Mouse (Mus musculus) c-Kit-positive CD71-negative TER-119-negative erythroid progenitor cells, embryonic 14.5 days (primary cell): ENCODE measurements at regions not wholly inside any gene's neighbourhood (a gene's known extent, or its start where the extent isn't known, plus 50 kb on each side); places are given as distances from the start of the nearest gene placed in this dataset.

Source experiments
- DNase-seq: peaks from one replicate; pipeline ENCODE4 v3.0.0-alpha.2; 2013; ENCODE audit warnings: low read depth

DNA sequence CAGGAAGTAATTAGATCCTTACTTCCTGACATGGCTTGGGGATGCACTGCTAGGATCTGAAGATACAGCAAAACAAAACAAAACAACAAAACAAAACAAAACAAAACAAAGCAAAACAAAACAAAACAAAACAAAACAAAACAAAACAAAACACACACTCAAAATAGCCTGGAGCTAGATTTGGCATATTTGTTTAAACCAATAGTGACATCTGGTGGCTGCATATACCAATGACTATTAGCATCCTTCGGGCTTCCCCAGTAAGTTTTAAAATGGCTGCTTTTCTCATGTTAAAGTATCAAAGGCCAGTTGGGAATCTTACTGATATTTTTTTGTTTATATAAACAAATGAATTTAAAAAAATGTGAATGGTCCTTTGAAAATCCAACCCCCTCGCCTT lies 52.9 kb upstream of the Ica1 start:
- peak; percentile 23 for DNase-seq

DNA sequence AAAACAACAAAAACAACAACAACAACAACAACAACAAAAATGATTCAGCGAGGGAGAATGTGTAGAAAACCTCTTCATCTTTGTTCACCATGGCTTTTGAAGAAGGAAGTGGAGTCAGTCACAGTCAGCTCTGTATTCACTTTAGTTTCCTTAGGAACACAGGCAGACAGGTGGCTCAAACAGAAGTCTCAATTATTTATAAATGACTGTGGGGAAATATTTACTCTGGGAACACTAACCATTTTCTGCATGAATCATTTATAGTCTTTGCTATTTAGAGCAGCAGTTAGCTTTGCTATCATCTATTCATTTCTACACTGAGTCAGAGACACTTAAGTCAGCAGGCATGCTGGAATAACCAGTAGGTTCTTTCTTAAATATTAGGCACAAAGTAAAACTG lies 54.6 kb upstream of the Ica1 start:
- DNase-seq, result no peak

DNA sequence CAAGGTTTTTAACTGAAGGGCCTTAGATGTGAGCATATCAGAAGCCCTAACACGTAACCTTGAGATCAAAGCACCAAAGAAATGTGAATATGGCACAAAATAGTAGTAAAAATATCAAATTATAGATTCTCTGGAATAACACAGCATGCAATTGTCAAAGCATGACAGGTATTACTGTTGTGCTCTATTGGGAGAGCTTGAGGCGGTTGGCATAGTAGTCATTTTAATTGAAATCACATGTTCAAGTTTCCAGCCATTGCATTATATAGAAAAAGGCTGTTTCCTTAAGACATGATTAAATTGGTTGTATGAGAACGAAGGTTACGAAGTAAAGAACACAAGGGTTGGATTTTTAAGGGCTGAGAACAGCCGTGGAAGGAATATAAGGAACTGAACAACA lies 75.4 kb upstream of the Ica1 start:
- DNase-seq, result no peak

DNA sequence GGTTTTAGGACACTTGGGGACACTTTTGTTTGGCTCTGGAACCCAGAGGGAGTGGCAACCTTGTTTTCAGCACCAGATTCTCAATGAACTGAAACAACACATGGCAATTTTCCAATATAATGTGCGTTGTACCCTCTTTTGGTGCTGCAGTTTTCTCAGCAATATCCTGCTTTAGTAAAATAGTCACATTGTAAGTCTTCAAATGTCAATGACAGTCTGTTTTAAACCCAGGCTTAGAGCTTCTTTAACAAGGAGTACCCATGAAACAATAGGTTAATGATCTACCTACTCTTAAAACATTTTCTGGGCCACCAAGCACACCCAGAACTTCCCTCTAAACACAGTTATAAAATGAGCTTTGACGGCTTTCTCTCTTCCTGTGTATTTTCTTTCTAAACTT lies 82.3 kb upstream of the Ica1 start:
- DNase-seq, result no peak

DNA sequence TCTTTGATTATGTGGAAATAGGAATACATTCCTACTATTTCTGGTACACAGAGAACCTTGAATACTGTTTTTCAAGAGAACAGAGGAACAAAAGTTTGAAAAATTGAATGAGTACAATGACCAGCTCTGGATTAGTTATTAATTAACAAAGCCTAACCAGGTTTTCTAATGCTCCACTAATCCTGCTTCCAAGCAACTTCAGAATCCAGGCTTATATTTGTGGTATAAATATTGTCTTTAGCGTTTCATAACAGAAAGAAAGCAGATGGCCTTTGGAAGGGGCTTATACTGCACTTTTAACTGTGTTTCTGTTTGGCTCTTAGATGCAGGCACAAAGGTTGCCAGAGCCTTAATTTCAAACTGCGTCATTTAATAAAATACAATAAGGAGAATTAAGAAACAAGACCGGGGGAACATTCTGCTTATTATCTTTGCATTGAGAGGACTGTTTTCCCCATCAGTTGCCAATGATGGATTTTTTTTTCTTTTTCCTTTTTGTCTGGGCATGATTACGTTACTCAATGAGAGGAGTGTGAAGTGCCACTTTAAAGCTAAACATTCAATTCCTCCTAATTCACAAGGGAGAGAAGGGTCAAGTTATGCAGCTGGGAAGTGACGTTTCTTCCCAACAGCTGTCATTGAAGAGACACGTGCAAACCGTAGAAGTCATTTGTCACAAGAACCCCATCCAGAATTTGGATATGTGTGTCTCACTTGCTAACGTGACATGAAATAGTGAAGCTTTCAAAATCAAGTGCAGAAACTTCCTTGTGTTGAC lies 84.2 kb upstream of the Nxph1 start:
- no peak for DNase-seq

DNA sequence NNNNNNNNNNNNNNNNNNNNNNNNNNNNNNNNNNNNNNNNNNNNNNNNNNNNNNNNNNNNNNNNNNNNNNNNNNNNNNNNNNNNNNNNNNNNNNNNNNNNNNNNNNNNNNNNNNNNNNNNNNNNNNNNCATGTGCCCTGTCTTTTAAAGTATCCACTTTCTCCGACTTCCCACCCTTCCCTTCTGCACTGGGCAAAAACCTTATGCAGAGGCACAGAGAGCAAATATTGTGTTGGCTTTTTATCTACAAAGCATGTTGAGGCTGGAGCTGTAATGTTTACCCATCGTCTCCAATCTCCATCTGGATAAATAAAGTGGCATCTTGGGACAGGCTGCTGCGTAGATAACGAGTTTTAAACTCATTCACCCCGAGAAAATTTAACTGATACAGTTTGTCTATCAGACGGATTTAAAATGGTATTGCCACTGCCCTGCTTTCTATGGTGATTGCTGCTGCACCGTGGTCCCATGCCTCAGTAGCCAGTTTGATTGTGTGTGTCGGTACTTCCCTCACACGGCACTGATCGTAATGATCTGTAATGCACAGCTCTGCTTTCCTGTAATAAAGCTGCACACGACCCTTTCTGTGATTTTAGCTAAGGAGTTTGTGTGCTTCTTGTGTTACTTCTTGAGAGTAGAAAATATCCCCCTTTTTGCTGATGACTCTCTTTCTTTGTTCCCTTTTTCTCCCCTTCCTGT lies 70.7 kb upstream of the Nxph1 start:
- DNase-seq, result no peak

DNA sequence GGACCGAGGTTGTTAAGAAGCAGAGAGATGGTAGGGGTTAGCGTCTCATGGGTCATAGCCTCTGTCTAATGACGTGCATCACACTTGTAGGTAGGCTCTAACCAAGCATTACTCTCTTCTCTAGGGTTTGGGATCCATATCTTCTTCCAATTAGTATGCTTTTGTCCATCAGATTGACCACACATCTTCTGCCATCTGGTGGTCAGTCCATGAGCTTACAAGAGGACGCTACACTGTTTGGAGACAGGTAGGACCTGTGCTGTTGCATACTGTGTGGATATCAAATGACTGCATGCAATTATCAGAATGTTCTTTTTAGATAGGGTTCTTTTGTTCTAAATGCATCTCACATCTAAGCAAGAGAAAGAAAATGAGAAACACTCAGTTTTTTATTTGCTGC lies 54.6 kb upstream of the Nxph1 start:
- no peak for DNase-seq

DNA sequence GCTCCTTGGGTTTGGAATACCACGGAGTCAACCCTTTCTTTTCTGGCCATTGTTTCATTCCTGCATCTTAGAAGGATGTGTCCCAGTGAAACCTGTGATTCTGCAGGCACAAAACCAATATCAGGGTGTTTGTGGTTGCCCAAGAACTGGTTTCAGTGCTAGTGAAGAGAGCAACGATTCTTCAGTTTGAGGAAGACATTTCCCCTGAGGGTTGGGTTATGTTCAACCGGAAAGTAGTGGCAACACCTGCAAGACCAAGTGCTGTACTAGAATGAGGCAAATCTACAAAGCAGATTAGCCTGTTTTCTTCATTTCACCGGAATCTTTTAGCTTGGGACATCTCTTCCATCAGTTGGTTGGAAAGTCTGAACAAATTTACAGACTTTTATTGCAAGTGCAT lies 52.1 kb upstream of the Nxph1 start:
- DNase-seq, result no peak

DNA sequence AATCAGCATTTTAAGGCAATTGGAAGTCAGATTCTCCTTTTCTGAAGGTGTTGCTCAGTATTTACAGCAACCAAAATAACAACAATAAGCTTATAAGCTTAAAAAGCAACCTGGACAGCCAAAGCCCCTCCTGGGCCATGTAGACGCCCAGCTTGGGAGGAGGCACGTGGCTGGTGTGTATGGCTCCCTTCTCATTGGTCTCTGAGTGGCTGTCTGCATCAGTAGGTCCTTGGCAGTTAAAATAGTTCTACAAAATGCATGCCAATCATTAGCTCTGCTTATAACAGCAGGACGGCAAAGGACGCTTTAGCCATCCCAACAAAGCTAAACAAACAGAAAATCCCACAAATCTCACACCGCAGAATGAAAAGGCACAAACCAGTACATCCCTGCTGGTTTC lies 51.4 kb upstream of the Nxph1 start:
- DNase-seq, result no peak

DNA sequence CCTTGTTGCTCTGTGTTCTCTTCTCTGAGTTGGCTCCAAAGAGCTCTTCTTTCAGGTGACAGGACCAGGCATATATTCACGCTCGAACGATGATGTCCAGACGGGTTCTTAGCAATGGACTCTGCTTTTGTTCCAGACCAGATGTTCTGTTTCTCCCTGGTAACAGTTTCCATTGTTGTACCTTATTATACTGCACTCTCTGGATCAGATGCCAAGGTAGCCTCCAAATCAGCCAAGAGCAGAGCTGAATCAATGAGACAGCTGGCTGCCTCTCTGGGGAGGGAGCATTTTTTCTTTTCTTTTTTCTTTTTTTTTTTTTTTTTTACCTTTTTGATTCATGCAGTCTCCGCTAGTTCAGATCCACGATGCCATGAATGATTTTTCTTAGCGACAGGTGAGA lies 50.9 kb upstream of the Nxph1 start:
- no peak for DNase-seq

DNA sequence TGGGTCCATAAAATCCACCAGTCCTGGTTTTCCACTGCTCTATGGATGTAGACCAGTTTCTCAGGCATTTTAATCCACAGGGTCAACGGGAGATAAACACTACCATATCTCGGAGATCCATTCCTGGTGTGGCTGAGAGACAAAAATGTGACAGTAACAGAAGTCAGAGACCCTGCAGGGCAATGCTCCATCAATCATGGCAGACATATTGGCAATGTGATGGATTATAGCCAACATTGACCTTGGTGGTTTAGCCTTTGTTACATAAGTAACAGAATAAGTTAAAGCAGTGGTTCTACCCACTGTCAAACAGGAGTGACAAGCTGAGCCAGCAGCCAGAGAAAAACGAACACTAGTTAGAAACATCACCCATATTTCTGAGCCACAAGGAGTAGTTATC lies 50.0 kb upstream of the Nxph1 start:
- no peak for DNase-seq
